Comparison of ENCODE assay signal across 18 mouse cellular contexts in genomic region chr4:151595116-151595515, GRCm38 (mm10).
A peak's percentile ranks its signal among the peaks of the same experiment; 100 is the strongest.
DNase-seq lines count a peak whose midpoint lies in the region; ATAC-seq lines count a peak whose summit lies in the region.
"Had no signal": no experiment of that assay in that cellular context is flagged by ENCODE, and none has a peak within 500 bp of the region (broad histone marks: within the 10 kb centered on the region; RNA-seq: fewer than 3 reads in every experiment).

No protein-coding gene starts in this region.

- H3K9ac ChIP-seq in hindbrain, embryonic 15.5 days = no peak overlapping the region
- 0 out of 2 replicates have a peak overlapping the region, but pooled peaks have one; percentile 7 for H3K9ac ChIP-seq in midbrain, embryonic 13.5 days (replicated peaks)
- H3K9ac ChIP-seq: liver, postnatal 0 days had no signal

- H3K9me3 ChIP-seq in hindbrain, embryonic 15.5 days = no peaks in the 10 kb centered on the region
- H3K9me3 ChIP-seq in hindbrain, embryonic 10.5 days = no peaks in the 10 kb centered on the region
- H3K9me3 ChIP-seq in midbrain, embryonic 13.5 days = no peaks in the 10 kb centered on the region
- H3K9me3 ChIP-seq in midbrain, embryonic 10.5 days (replicated peaks) = no peaks in the 10 kb centered on the region
- H3K9me3 ChIP-seq: forebrain, embryonic 10.5 days; limb, embryonic 10.5 days had no signal

- H3K4me3 ChIP-seq in hindbrain, embryonic 15.5 days = no peak overlapping the region
- no peak overlapping the region for H3K4me3 ChIP-seq in hindbrain, embryonic 10.5 days
- no peak overlapping the region for H3K4me3 ChIP-seq in midbrain, embryonic 13.5 days (replicated peaks)
- no peak overlapping the region for H3K4me3 ChIP-seq in midbrain, embryonic 10.5 days
- H3K4me3 ChIP-seq: forebrain, embryonic 10.5 days; limb, embryonic 10.5 days; megakaryocyte, embryonic 14.5 days had no signal

- DNase-seq in hindbrain, embryonic 10.5 days (ENCODE audit: low spot score) = no peak
- no peak for DNase-seq in midbrain, embryonic 10.5 days (ENCODE audit: low spot score)
- DNase-seq in cerebellum, postnatal 25 days = peak; percentile 52 to 53
- DNase-seq in testis, postnatal 14 days (ENCODE audit: low spot score) = no peak
- DNase-seq in embryo, embryonic 11 days = no peak
- DNase-seq: heart, postnatal 14 days; kidney, adult 11 months; kidney, postnatal 25 days; liver, postnatal 0 days; lung, postnatal 14 days; right cerebral cortex, postnatal 25 days; thymus, adult 2 months had no signal

- 0 out of 2 replicates have a peak, but pooled peaks have one; percentile 19 for ATAC-seq in hindbrain, embryonic 15.5 days (ENCODE audit: low FRiP score, low read depth)
- ATAC-seq in midbrain, embryonic 13.5 days = no peak
- ATAC-seq: liver, postnatal 0 days had no signal

- H3K36me3 ChIP-seq in hindbrain, embryonic 15.5 days = no peaks in the 10 kb centered on the region
- H3K36me3 ChIP-seq in hindbrain, embryonic 10.5 days = no peaks in the 10 kb centered on the region
- no peaks in the 10 kb centered on the region for H3K36me3 ChIP-seq in midbrain, embryonic 13.5 days
- no peaks in the 10 kb centered on the region for H3K36me3 ChIP-seq in midbrain, embryonic 10.5 days
- H3K36me3 ChIP-seq: forebrain, embryonic 10.5 days; limb, embryonic 10.5 days had no signal

- 0 out of 2 replicates have a peak overlapping the region, but pooled peaks have one; percentile 25 for H3K27ac ChIP-seq in hindbrain, embryonic 15.5 days (replicated peaks)
- H3K27ac ChIP-seq in hindbrain, embryonic 10.5 days = no peak overlapping the region
- H3K27ac ChIP-seq in midbrain, embryonic 13.5 days = no peak overlapping the region
- no peak overlapping the region for H3K27ac ChIP-seq in midbrain, embryonic 10.5 days (replicated peaks)
- H3K27ac ChIP-seq: forebrain, embryonic 10.5 days; limb, embryonic 10.5 days had no signal

- WGBS in hindbrain, embryonic 15.5 days = 49% methylated on average over 8 of the region's 8 CpGs
- WGBS in hindbrain, embryonic 10.5 days = 76% methylated on average over 8 of the region's 8 CpGs
- 70% methylated on average over 8 of the region's 8 CpGs for WGBS in midbrain, embryonic 13.5 days
- 69% methylated on average over 8 of the region's 8 CpGs for WGBS in midbrain, embryonic 10.5 days

- H3K4me1 ChIP-seq in hindbrain, embryonic 15.5 days (replicated peaks) = 0 out of 2 replicates have a peak, but pooled peaks cover 6% of the 10 kb centered on the region
- no peaks in the 10 kb centered on the region for H3K4me1 ChIP-seq in hindbrain, embryonic 10.5 days (replicated peaks)
- H3K4me1 ChIP-seq in midbrain, embryonic 13.5 days (replicated peaks) = no peaks in the 10 kb centered on the region
- H3K4me1 ChIP-seq in midbrain, embryonic 10.5 days = no peaks in the 10 kb centered on the region
- H3K4me1 ChIP-seq: forebrain, embryonic 10.5 days; limb, embryonic 10.5 days; megakaryocyte, embryonic 14.5 days had no signal

- no peaks in the 10 kb centered on the region for H3K27me3 ChIP-seq in hindbrain, embryonic 15.5 days
- H3K27me3 ChIP-seq in hindbrain, embryonic 10.5 days (ENCODE audit: insufficient read depth, poor library complexity, severe bottlenecking) = no peaks in the 10 kb centered on the region
- H3K27me3 ChIP-seq in midbrain, embryonic 13.5 days = no peaks in the 10 kb centered on the region
- H3K27me3 ChIP-seq in midbrain, embryonic 10.5 days (ENCODE audit: low read depth, poor library complexity, severe bottlenecking) = no peaks in the 10 kb centered on the region
- H3K27me3 ChIP-seq: megakaryocyte, embryonic 14.5 days had no signal

- H3K4me2 ChIP-seq in hindbrain, embryonic 15.5 days = no peak overlapping the region
- H3K4me2 ChIP-seq in midbrain, embryonic 13.5 days (replicated peaks) = no peak overlapping the region
- H3K4me2 ChIP-seq: heart, embryonic 11.5 days had no signal

Comparison
In these comparisons a context has a peak if more than half of its experiments do, and no peak if none do; other contexts are left out.
1. DNase-seq: peak in cerebellum, postnatal 25 days (2 of 2); none in hindbrain, embryonic 10.5 days (single experiment), midbrain, embryonic 10.5 days (single experiment), testis, postnatal 14 days (single experiment) and embryo, embryonic 11 days (single experiment).